Mouse (Mus musculus) A20 (cell line): Measurements from ENCODE around the gene Obsl1.
A peak's percentile ranks its signal among the peaks of the same experiment; 100 is the strongest.

Experiments used
- DNase-seq: peaks from one replicate; pipeline ENCODE4 v3.0.0-alpha.2; 2011; ENCODE audit warnings: low read depth, low spot score

Obsl1 gene

DNA sequence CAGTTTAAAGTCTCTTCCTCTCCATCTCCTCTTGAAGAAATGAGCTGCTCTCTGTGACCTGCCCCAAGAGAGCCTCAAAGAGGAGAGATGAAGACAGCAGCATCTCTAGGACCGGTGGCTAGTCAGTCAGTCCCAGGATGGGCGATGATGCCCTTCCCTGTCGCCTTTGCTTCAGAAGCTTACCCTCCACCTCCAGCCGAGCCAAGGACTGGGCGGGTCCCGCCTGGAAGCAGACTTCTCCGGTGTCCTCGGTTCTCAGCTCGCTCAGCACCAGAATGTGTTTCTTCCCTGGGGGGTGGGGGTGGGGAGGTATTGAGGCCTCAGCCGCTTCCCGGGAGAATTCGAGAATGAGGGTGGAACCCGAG lies 19.2 kb downstream of the Obsl1 start:
- no peak for DNase-seq

DNA sequence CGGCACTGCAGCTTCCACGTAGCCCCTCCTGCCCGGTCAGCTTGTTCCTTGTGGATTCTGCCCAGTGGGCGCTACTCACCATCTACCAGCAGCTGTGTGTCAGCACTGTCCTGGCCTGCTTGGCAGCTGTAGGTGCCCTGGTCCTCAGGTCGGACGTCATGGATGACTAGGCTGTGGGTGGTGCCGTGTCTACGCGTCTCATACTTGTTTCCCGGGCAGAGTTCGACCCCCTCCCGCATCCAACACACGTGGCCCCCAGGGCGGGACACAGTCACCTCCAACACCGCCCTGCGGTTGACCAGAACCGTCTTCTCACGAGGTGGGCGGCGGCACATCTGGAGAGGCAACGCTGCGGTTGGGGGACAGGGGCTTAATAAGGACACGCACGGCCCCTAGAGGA lies 19.7 kb downstream of the Obsl1 start:
- DNase-seq, result no peak

DNA sequence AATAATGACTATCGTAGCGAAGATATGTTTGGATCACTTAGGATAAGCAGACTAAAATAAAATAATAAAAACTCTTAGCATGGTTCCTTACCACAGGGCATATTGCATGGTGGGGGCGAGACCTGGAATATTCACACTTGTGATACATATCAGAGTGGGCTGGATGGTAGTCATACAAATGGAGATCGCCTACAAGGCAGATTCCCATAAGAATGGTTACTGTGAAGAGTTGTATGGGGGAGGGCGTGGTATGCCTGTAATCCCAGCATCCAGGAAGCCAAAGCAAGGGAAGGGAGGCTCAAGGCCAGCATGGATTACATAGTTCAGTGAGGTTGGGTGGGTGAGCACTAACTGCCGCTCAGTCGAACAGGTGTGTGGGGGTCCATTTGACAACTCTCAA lies 25.5 kb downstream of the Obsl1 start:
- no peak for DNase-seq

DNA sequence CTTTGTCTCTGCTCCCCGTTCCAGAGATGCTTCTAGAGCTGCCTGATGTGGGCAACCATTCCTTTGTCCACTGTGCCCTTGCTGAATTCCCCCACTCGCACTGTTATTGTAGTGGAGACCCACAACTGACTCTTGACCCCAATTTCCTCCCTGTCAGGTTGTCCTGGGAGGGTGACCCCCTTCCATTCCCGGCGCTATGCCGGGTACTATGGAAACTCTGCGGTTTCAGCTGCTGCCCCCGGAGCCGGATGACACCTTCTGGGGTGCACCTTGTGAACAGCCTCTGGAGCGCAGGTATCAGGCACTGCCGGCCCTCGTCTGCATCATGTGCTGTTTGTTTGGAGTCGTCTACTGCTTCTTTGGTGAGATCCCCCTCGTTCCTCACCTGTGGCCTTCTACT lies 26.2 kb downstream of the Obsl1 start:
- DNase-seq, result no peak

DNA sequence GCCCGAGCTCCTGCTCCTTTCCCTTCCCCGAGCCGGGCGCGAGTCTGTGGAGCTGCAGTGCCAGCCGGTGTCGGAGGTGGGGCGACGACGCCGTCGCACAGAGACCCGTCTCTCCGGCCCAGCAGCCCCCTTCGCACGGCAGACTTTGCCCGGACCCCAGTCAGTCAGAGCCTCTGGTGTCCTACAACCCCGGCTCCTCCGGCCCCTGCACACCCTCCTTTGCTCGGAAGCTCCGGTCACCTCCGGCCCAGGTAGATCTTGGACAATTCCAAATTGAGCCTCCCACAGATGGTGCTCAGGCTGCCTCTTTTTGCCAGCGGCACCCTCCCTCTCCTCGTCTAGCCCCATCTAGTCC lies 26.6 kb downstream of the Obsl1 start:
- no peak for DNase-seq

DNA sequence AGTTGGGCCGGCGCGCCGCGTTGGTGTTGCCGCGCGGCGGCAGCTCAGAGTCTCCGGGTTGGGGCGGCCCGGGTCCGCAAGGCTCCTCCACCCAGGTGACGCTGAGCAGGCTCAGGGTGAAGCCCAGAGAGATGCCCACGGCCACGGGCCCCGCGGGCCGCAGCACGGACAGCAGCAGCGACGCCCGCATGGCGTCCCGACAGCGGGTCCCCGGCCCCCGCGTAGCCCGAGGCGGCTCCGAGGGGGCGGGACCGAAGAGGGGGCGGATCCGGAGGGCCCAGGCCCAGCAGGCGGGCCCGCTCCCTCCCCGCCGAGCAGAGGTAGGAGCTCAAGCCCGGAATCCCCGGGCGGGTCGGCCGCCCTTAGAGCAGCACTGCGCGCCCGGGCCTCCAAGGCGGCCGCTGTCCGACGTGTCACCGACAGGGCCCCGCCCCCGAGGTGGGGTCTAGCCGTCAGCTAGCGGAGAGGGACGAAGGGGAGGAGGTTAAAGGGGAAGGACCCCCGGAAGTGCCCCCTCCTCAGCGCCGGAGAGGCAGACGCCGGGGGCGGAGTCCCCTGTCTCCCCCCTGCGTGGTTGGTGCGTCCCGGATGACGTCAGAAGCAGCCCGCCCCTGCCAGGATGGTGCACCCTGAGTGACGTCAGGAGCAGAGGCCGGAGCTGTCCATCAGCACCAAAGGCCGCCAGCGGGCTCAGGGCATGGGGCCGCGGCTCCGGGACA lies 27.2 kb downstream of the Obsl1 start, which contains the start of the genes Chpf and Tmem198:
Gene Chpf, minus strand, starts transcription at position 392 of the 719 bp plus-strand sequence.
Gene Tmem198, plus strand, starts transcription at position 617 of the 719 bp plus-strand sequence.
- peak; percentile 98 for DNase-seq

DNA sequence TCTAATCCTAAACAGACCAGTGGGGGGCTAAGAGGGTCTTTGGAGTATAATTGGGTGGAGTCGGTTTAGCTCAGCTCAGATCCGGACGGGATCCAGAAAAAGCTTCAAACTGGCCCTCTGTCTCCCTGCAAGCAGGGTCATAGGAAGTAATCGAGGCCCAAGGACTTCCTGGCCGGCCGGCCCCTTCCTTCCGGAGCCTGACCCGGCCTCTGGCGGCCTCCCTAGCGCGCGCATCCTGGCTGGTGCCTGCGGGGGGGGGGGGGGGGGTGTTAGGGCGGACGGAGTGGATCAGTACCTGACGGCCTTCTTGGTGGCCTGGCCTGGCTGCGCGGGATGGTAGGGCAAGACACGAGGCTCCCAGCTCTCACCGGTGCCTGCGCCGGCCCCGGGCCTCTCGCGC lies 27.8 kb downstream of the Obsl1 start:
- no peak for DNase-seq

DNA sequence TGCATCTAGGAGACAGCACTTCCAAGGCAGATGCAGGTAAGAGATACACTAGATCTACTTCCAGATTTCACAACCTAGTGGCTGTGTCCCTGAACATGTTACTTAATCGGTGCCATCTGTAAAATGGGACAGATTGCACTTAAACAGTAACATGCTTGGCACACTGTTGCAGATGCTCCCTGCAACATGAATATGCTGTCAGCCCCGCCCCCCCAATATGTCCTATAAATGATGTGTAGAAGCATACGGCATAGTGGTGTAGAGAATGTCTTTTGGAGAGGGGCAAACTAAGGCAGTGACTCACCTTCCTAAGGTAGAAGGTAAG lies 28.3 kb downstream of the Obsl1 start:
- DNase-seq, result no peak

DNA sequence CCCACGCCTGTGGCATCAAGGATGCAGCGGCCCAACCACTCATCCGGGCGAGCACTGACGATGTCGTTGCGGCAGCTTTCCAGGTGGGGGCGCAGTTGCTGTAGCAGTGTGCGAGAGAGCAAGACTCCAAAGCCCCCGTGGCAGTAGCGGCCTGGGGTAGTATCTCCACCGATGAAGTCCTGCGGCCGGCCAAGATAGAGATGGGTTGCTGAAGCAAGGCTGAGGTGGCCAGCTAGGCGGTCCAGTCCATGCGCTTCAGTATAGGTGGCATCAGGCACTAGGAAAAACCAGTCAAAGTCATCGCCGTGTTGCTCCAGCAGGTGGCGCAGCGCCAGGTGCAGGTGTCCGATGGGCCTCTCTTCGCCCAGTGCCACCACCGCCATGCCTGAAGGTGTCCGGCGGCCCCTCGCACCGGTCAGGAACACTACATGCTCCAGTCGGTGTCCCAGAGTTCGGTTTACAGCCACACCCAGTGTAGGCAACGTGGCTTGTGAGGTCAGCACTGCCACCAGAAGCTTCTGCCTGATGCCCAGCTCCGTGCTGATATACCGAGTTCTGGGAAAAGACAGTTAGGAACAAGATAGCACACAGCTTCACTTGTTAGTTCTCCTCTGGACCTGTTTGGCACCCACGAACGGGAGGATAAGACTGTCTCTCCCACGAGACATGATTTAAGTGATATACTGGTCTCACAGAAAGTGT lies 28.8 kb downstream of the Obsl1 start:
- peak; percentile 91 for DNase-seq

DNA sequence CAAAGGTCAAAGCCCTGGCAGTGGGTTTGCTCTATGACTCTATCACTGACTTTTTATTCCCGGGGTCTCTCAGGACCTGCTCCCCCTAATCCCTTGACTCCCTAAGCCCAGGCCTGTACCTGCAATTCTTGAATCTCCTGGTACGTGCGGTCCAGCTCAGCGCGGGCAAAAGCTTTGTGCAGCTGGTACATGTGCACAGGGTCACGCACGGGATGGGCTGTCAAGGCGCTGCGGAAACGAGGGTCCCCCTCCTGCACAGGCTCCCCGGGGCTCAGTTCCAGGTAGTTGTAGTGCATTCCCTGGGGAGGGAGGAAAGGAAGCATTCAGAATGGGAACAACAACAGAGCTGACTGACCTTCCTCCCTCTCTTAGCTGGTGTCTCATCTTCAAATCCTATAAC lies 29.8 kb downstream of the Obsl1 start:
- no peak for DNase-seq

DNA sequence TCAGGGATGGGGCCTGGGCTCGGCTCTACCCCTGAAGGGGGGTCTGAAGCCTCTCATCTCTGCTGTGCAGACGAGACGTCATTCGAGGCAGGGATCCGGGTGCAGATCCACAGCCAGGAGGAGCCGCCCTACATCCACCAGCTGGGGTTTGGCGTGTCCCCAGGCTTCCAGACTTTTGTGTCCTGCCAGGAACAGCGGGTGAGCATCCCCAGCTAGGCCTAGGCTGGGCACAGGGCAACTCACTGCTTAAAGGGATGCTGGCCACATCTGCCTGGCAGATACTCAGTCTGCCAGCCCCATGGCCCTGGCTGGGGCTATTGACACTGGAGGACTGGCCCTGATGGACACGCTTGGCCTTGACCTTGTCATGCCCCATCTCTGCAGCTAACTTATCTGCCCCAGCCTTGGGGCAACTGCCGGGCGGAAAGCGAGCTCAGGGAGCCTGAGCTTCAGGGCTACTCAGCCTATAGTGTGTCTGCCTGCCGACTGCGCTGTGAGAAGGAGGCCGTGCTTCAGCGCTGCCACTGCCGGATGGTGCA lies 36.9 kb downstream of the Obsl1 start:
- no peak for DNase-seq

DNA sequence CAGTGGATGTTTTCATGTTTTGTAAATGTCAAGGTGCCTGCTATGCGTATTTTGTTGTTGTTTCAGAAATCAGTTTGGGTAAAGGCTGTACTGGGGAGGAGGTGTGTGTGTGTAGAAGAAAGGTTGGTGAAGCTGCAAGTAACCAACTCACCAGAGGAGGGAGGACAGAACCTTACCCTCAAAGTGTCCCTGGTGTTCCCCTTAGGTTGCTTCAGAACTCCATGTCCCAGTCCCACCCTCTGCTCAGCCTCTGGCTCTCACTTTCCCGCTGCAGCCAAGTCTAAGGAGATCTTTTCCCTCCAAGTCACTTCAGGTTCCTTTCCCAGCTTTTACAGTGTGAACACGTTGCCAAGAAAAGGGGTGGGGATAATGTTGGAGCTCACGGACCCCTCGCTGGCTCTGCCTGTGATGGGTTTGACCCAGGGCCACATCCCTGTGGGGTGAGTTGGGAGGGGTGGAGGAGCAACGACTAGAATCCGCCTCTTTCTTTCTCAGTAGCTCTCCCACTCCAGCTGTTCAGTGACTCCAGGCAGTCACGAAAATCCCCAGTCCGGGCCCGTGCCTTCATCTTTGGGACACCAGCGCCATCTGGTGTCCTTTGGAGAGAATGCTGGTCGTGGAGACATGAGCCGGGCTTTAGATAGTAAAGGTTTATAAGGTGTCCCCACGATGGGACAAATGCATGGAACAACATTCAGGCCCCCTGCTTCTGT lies 38.9 kb downstream of the Obsl1 start:
- peak; percentile 67 for DNase-seq

DNA sequence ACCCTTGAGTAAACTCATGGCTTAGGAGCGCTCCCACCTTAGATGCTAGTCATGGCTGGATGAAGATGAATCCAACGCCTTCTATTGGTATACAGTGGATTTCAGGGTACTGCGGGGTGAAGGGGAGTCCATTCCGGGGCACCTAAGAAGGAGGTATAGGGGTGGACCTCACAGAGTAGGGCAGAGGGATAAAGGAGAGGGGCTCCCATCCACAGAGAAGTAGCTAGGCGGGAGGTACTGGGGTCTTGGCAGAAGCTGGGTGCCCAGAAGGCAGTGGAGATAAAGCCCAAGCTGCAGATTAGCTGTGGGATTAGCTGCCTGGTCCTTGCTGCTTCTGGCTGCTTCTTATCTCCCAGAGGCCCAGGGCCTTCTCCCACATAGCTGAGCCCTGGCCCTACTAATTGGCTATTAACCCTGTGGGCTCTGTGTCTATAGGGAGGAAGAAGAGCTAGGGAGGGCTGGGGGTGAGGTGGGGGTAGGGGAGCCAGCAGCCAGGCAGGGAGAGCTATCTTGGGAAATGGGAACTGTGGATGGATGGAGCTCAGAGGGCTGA lies 42.5 kb downstream of the Obsl1 start:
- DNase-seq, result no peak

DNA sequence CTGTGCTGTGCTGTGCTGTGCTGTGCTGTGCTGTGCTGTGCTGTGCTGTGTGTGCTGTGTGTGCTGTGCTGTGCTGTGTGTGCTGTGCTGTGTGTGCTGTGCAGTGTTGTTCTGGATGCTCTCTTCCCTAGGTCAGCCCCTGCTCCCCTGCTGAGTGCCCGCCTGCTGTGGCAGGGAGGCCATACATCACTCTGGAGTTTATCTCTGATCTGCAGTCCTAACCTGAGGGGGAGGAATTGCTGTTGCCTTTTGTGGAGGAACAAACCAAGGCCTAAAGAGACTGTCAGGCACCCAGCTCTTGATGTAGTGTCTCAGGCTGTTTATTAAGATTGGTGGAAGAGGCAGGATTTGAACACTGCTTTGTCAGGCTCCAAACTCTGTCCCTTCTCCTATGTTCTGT lies 43.6 kb downstream of the Obsl1 start:
- no peak for DNase-seq

DNA sequence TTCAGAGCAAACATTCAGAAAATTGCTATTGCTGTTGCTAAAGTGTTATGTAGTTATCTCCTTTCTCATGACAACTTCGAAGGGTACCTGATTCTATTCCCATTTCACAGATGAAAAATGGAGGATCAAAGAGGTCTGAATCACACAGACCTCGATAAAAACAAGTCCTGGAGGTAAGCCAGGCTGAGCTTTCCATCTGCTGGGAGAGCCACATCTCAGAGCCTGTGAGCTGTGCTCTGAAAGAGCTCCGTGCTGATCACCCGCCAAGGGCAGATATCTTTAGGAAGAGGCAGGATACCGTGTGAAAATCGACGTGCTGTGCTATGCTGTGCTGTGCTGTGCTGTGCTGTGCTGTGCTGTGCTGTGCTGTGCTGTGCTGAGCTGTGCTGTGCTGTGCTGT lies 46.0 kb downstream of the Obsl1 start:
- no peak for DNase-seq

DNA sequence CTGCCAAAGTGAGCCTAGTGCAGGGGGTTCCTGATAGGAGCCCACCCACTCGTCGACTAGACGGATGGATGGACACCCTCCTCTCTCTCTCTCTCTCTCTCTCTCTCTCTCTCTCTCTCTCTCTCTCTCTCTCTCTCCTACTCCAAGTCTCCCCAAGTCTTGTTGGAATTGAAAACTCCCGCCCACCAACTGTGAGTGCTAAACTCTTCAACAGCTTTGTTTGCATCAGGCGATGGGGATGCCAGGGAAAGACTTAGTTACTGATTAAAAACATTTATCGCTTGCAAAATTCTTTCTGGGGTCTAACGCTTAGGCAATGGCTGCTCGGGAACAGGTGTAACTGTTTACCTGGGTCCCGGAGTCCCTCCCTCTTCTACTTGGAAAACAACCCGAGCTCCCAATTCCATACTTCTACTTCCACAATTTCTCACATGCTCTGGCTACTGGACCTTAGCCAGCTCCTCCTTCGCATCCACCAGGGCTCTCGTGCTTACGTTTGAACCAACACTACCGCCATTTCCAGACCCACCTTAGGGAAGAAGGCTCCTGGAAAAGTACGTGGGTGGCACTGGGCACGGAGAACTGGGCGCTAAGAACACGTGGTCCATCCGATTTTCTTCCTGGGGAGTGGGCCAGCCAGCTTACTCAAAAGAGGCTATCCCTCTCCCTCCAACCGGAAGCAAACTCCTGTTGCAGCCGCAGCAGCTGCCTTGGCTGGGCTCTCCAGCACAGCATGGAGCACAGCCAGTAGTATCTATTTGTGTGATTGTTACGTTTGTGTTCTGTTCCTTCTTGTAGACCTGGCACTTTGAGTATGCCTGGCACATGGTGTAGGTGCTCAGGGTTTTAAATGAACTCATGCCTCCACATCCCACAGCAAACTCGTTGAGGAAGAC lies 47.2 kb downstream of the Obsl1 start:
- no peak for DNase-seq

DNA sequence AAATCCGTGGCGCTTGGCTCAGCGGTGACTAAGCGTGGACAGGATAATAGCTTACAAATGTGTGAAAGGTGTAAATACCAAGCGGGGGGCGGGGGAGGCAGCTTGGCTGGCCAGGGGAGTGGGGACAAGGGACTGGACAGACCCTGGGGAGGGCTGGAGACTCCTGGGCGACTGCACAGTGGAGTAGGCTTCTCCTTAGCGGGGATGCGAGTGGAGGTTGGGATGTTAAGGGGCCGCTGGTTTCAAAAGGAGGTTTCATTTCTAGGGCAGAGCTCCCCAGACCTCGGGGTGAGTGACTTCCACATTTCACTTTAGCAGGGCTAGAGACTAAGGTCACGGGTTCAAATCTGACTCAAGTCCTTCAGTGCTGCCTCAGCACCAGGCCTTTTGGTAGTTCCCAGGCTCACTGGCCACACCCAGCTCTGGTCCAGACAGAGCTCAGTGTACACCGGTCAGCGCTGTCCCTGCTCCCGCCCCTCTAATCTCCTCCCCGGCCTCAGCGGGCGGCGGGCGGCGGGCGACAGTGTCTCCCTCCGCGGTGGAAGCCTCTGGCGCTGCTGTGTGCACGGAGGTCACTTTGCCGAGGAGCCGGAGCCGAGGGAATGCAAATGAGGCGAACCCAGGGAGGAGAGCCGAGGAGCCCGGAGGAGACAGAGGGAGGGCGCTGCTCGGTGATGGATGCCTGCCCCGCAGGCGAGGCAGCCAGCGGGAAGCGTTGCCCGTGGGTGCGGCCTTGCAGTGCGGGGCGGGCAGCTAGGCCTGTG lies 48.0 kb downstream of the Obsl1 start:
- DNase-seq, result no peak

DNA sequence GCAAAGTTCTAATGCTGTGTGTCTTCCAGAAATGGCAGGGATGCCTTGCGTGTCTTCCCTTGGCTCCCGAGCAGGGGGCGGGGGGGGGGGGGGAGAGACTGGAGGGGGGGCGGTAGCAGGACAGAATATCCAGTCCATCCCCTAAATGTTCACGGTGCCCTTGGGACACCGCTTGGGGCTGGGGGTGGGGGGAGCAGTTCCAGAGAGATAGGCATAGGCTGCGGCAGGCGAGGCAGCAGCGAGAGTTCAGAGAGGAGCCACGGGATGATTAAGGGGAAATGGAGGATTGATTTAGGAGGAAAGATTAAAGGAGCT lies 48.6 kb downstream of the Obsl1 start:
- no peak for DNase-seq

DNA sequence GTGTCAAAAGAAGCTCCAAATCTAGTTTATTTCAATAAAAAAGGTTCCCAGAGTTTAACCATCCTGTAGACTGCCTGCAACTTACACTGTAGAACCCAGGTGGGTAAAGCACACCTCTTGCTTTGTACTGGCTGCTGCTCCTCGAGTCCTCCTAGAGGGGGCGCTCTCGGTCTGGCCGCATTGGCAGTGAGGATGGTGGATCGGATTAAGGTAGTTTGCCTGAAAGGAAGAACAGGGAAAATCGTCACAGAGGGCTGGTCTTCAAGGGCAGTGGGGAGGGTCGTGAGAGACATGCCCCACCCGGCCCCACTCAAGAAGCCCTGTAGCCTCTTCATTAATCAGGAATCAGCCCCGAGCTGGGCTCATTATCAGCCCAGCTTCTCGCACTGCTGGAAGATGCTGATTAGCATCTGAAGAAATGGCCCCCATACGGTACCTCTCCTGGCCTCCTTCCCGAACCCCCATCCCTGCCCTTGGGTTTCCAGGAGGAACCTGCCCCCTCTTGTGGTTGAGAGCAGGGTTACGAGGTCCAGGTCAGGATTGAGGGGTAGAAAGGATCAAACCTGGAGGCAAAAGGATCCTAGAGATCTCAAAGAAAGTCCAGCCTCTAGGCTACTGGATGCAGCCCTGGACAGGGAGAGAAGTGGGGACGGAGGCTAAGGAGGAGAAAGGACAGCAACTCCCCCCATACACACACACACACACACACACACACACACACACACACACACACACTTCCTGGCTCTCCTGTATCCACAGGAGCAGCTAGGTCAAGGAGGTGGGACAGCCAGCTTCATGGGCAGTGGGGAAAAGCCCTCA lies 49.3 kb downstream of the Obsl1 start:
- peak; percentile 35 for DNase-seq

DNA sequence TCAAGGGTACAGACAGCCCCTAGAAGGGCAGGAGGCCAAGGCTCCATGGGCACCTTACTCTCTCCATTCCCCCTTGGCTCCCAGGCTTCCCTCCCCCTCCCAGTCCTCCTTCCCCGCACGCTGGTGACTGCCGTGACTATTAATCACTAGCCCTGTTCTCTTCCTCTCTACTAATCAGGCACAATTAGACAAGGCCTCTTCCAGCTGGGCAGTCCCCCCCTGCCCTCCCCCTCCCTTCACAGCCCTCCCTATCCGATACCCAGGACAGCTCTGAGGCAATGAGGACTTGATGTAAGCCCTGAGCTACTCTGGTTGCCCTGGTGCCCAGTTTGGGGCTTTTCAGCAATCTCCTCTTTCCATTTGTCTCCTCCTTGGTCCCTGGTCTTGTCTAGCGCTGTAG lies 50.3 kb downstream of the Obsl1 start:
- no peak for DNase-seq
